Mouse (Mus musculus): ENCODE data around the gene Hemk1. TPM values are rescaled to one million over a fixed set of nuclear protein-coding genes. Genes with fewer than 3 reads are reported as not detected.

Hemk1 gene
- total and polyA plus RNA-seq, 3 experiments = 21.2 to 30.3 (median 21.4) TPM

DNA sequence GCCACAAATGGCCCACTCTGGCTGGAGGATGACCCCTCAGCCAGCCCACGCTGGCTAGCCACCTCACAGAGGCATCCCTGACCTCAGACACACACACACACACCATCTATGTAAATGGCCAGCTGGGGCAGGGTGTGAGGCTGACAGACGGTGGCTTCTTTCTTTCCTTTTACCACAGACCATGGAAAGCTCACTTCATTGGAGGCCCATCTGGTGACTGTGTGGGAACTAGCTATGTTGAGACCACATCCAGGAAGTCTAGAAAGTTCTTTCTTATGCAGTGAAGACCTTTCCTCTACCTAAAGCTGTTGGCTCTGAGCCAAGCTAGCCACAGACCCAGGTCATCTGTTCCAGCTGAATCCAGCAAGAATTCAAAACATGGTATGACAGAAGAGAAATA is 4.5 kb downstream of the Hemk1 start:
- Histone ChIP-seq H3K9ac (ENCODE audit: low read depth, low read length) (no peak overlapping the region), H3K27ac (no peak overlapping the region), H3K27me3 (ENCODE audit: control insufficient read depth, insufficient read depth, low read length) (no peaks in the 10 kb centered on the region), H3K4me3 (no peak overlapping the region), H3K4me1 (ENCODE audit: control insufficient read depth, insufficient read depth, low read length) (peaks cover 2% of the 10 kb centered on the region), H3K36me3 (ENCODE audit: control insufficient read depth, insufficient read depth, low read length) (no peaks in the 10 kb centered on the region), H3K79me2 (replicated peaks; ENCODE audit: control insufficient read depth, insufficient read depth, low read length) (no peaks in the 10 kb centered on the region)
- intact Hi-C loops (cut with DNase I) = no loop called here
- DNase-seq = no peak
- TF ChIP-seq EP300 (IDR thresholded peaks at IDR 0.05; ENCODE audit: insufficient read depth, low read depth, low read length) (no peak), CTCF (IDR thresholded peaks at IDR 0.05) (no peak), POLR2A (IDR thresholded peaks at IDR 0.05; ENCODE audit: insufficient read depth, low read depth, low read length) (no peak)
- 61% methylated on average over 2 of the region's 2 CpGs for WGBS

DNA sequence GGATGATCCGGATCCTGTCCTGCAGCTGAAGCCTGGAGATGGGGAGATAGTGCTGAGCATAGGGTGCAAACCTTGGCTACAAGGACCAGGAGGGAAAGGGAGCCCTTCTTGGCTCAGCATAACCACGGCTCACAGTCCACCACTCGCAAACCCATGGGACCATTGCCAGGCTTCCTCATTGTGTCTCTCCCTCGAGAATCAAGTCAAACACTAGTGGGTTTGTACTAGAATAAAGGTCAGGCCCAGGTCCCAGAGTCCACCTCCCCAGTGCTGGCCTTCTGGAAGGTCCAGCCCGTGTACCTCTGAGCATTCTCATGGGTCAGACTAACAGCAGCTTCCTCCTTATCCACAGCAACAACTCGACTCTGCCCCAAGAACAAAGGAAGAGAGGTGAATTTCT is 7.4 kb downstream of the Hemk1 start:
- Histone ChIP-seq H3K27ac (no peak overlapping the region), H3K27me3 (ENCODE audit: control insufficient read depth, insufficient read depth, low read length) (no peaks in the 10 kb centered on the region), H3K36me3 (ENCODE audit: control insufficient read depth, insufficient read depth, low read length) (no peaks in the 10 kb centered on the region), H3K4me1 (ENCODE audit: control insufficient read depth, insufficient read depth, low read length) (peaks cover 4% of the 10 kb centered on the region; the same call in 1 of the 2 replicates), H3K4me3 (no peak overlapping the region), H3K79me2 (replicated peaks; ENCODE audit: control insufficient read depth, insufficient read depth, low read length) (no peaks in the 10 kb centered on the region), H3K9ac (ENCODE audit: low read depth, low read length) (no peak overlapping the region)
- DNase-seq = no peak
- WGBS = 60% methylated on average over 6 of the region's 6 CpGs
- TF ChIP-seq POLR2A (IDR thresholded peaks at IDR 0.05; ENCODE audit: insufficient read depth, low read depth, low read length) (no peak), CTCF (IDR thresholded peaks at IDR 0.05) (no peak), EP300 (IDR thresholded peaks at IDR 0.05; ENCODE audit: insufficient read depth, low read depth, low read length) (no peak)
- intact Hi-C loops (cut with DNase I) = no loop called here

DNA sequence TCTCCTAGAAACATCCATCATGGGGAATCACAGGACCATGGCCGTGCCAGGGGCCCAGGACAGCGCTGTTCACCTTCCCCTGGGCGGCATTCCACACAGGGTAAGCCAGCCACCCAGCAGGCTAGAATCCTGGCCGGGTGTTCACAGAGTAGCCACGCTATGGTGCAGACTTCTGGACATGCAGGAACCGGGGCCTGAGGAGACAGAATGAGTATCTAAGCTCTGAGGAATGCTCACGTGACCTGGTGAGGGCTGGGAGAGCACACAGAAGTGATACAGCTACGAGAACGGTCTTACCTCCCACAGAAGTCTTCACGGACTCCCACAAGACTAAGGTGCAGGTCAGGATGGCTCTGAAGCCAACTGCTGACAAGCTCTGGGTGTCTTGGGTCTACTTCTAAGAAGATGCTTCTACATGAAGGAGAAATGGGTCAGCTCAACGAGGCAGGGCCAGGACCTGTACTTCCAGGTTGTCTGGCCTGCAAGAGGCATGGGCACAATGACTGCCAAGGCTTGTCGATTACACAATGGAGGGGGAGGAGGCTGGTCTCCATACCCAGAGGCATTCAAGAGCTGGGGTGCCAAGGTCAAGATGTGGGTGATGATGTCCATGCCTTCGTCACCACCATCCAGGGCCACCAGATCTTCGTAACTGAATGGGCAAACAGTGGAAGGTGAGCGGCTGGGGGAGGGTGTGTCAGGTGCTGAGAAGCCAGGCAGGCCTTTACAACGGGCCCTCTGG is 10.1 kb downstream of the Hemk1 start:
- H3K36me3 ChIP-seq (ENCODE audit: control insufficient read depth, insufficient read depth, low read length) = peaks cover 2% of the 10 kb centered on the region
- TF ChIP-seq POLR2A (IDR thresholded peaks at IDR 0.05; ENCODE audit: insufficient read depth, low read depth, low read length) = no peak
- TF ChIP-seq EP300 (IDR thresholded peaks at IDR 0.05; ENCODE audit: insufficient read depth, low read depth, low read length) = no peak
- no peak for TF ChIP-seq CTCF (IDR thresholded peaks at IDR 0.05)
- peaks cover 13% of the 10 kb centered on the region for H3K4me1 ChIP-seq (ENCODE audit: control insufficient read depth, insufficient read depth, low read length)
- intact Hi-C loops (cut with DNase I) = no loop called here
- DNase-seq = no peak
- no peak overlapping the region for H3K4me3 ChIP-seq
- WGBS = 69% methylated on average over 16 of the region's 16 CpGs
- H3K79me2 ChIP-seq (replicated peaks; ENCODE audit: control insufficient read depth, insufficient read depth, low read length) = no peaks in the 10 kb centered on the region
- H3K27ac ChIP-seq = no peak overlapping the region
- no peak overlapping the region for H3K9ac ChIP-seq (ENCODE audit: low read depth, low read length)
- no peaks in the 10 kb centered on the region for H3K27me3 ChIP-seq (ENCODE audit: control insufficient read depth, insufficient read depth, low read length)

DNA sequence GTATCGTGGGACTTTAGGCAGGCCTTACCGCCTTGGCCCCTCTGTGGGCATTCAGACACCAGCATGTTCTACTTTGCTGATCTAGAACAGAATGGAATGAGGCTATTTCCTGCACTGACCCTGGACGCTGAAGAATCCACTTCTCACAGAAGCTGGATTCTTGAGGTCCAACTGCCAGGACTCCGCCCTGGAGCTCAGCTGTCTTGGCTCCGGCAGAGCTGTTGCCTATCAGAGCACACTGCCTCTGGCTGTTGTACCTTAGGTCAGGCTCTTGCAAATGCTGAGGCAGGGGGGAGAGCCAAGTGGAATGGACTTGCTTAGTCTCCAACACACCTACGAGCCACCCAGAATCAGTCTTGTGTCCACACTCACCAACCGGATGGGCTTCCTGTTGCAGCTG is 12.2 kb downstream of the Hemk1 start:
- DNase-seq = peak; percentile 63 to 78
- intact Hi-C loops (cut with DNase I) = loop anchor here (2.0 kb wide), 1 partner anchor 27 kb away; no protein-coding TSS in a partner anchor
- 35% methylated on average over 7 of the region's 7 CpGs for WGBS
- Histone ChIP-seq H3K36me3 (ENCODE audit: control insufficient read depth, insufficient read depth, low read length) (peaks cover 2% of the 10 kb centered on the region), H3K4me1 (ENCODE audit: control insufficient read depth, insufficient read depth, low read length) (peaks cover 17% of the 10 kb centered on the region), H3K79me2 (replicated peaks; ENCODE audit: control insufficient read depth, insufficient read depth, low read length) (no peaks in the 10 kb centered on the region), H3K27ac (peak overlapping the region; percentile 73), H3K27me3 (ENCODE audit: control insufficient read depth, insufficient read depth, low read length) (no peaks in the 10 kb centered on the region), H3K4me3 (no peak overlapping the region), H3K9ac (ENCODE audit: low read depth, low read length) (no peak overlapping the region)
- TF ChIP-seq EP300 (IDR thresholded peaks at IDR 0.05; ENCODE audit: insufficient read depth, low read depth, low read length) = 0 out of 2 replicates have a peak, but pooled peaks have one; percentile 39
- TF ChIP-seq CTCF (IDR thresholded peaks at IDR 0.05) = no peak
- TF ChIP-seq POLR2A (IDR thresholded peaks at IDR 0.05; ENCODE audit: insufficient read depth, low read depth, low read length) = no peak

DNA sequence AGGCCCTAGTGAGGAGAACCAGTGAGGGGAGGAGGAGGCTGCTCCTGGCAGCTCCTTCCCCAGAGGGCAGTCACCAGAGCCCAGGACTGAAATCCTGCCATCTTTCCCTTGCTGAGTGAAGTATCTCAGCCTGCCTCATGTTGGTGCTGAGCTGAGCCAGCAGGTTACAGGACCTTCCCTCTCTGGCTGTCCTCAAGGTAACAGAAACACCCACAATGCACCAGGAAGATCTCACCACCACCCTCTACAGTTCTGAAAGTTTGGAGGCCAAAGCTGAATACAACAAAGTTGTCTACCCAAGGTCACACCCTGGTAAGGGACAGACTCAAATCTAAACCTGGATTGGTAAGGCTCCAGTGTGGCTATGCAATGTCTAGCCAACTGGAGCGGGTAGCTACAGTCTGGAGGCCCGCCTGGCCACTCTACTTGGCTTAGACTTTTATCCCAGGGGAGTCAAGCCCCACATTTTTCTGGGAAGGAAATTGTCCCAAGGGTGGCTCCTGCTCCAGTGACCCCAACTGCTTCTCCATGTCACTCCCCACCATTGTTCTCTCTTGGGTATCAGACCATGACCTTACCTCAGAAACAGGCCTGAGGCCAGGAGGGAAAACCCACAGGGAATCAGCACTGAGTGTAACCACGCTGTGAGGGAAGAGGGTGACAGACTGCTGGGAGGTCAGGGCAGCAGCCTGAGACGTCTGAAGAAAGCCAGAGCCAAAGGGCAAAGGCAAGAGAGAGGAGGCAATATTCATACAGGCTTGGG is 13.2 kb downstream of the Hemk1 start:
- H3K79me2 ChIP-seq (replicated peaks; ENCODE audit: control insufficient read depth, insufficient read depth, low read length) = no peaks in the 10 kb centered on the region
- H3K36me3 ChIP-seq (ENCODE audit: control insufficient read depth, insufficient read depth, low read length) = peaks cover 2% of the 10 kb centered on the region
- 36% methylated on average over 4 of the region's 4 CpGs for WGBS
- no peaks in the 10 kb centered on the region for H3K27me3 ChIP-seq (ENCODE audit: control insufficient read depth, insufficient read depth, low read length)
- H3K4me3 ChIP-seq = no peak overlapping the region
- no peak overlapping the region for H3K9ac ChIP-seq (ENCODE audit: low read depth, low read length)
- intact Hi-C loops (cut with DNase I) = loop anchor here (2.0 kb wide), 1 partner anchor 26 kb away; no protein-coding TSS in a partner anchor
- H3K27ac ChIP-seq = peak overlapping the region; percentile 73
- DNase-seq = peak in 1 of 2 experiments; percentile 55
- TF ChIP-seq POLR2A (IDR thresholded peaks at IDR 0.05; ENCODE audit: insufficient read depth, low read depth, low read length) = no peak
- no peak for TF ChIP-seq CTCF (IDR thresholded peaks at IDR 0.05)
- TF ChIP-seq EP300 (IDR thresholded peaks at IDR 0.05; ENCODE audit: insufficient read depth, low read depth, low read length) = peak; percentile 58; the same call in 1 of the 2 replicates
- peaks cover 17% of the 10 kb centered on the region for H3K4me1 ChIP-seq (ENCODE audit: control insufficient read depth, insufficient read depth, low read length)
